Mouse (Mus musculus) urinary bladder, adult 2 months (tissue): ENCODE data around the gene Rhoh. TPM values are rescaled to one million over a fixed set of nuclear protein-coding genes. Genes with fewer than 3 reads are reported as not detected.

Experiments used
- DNase-seq: peaks from one replicate; pipeline ENCODE4 v3.0.0; 2022; ENCODE audit warnings: low spot score
- polyA plus RNA-seq: library from polyadenylated mRNA; depleted of rRNA; stranded (reverse); fragments of >200 nt; gene quantifications from 2 replicates; pipeline ENCODE4 v1.2.3, GENCODE M21; 2012

Rhoh gene
- polyA plus RNA-seq, 1 experiment, result 1.0 TPM

DNA sequence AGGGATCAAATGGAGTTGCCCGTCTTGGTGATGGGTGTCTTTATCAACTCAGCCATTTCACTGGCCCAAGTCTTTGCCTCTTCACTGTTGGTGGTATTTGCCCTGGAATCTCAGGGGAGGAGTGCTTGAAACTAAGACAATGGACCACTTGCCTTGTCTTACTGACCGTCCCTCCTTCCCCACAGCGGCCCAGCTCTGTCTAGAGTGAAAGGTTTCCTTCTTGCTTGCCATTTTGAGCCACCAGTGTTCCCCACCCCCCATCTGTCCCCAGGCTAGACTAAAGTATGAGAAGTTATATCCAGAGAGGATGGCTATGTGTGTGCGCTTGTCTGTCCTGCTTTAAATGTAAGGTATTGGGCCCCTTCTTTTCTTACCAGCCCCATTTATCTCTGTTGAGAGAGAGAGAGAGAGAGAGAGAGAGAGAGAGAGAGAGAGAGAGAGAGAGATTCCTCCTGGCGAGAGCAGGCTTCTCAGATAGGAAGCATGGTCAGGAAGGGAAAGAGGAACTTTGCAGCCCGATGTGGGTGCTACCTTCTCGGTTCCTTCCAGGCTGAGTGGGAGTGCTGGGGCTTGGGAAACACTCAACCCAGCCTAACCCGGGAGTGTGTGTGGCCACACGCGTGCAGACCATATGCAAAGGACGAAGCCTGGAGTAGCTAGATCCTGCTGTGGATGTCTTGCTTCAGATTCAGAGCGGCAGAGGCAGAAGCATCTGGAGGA, 572 bp upstream of the Rhoh start:
- no peak for DNase-seq

GRCm38 (mm10) chr5:65862217-65862927, 1.4 kb downstream of the Rhoh start:
- no peak for DNase-seq

- no peak for DNase-seq
Observed at GRCm38 (mm10) chr5:65863349-65863749, 2.3 kb downstream of the Rhoh start.

DNA sequence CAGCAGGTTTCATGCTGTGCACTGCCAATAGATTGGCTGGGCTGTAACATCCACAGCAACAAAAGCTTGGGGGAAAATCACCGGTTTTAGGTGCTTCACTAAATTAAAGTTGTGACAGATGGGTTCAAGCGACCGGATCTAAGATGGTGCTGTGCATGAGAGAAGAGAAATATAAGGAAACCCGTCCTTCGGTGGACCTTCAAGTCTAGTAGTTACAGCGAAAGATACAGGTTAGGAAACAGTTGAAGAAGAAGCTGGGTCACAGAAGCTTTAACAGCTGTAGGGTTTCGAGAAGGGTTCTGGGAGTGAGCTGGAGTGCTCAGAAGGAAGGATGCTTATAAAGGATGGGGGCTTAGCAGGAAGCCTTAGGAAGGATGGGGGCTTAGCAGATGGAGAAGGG, 3.5 kb downstream of the Rhoh start:
- DNase-seq, result no peak

- DNase-seq, result no peak
Observed at GRCm38 (mm10) chr5:65864946-65865345, 3.9 kb downstream of the Rhoh start.

DNA sequence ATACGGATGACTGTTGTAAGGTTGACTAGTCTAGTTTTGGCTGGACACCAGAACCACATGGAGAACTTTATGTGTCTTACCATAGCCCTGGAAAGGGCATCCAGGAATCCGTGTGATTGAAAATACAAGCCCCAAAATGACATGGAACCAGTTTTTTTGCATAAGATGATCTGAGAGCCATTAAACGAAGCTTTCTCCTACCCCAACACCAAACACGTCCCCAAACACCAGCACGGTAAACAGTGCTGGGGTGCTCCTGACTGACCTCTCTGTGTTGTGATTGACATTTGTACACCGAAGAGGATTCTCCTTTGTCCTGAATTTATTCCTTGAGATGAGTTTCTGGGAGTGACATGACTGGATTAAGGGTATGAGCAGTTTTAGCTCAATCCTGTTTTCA, 5.6 kb downstream of the Rhoh start:
- DNase-seq, result no peak

DNA sequence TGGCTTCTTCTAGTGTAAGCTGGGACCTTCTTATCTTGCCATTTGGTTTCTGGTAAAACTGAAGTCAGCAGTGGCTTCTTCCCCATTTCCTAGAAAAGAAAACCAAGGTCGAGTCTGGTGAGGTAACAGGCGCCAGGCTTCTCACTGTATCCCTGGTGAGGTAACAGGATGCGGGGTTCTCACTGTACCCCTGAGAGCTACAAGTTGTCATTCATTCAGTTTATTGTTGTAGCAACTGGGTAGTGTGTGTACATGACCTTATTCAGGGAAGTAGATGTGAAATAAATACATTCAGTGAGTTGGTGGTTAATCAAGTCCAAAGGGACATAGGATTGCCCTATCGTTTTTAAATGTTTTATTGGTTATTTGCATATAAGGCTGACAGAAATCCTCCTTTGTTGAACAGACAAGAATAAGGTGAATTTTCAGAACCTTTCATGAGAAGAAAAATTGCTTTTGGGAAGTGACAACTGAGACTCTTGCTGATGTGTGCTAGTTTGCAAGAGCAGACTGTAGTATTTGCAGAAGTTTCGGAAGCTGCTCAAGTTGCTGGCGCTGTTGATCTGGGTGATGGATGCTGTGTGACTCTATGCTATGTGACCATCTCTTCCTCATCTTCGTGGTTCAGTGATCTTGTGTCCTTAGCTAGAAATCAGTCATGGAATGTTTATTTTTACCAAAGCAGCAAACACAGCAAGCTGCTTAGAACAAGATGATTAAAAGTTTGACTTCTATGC, 6.5 kb downstream of the Rhoh start:
- DNase-seq, result no peak

DNA sequence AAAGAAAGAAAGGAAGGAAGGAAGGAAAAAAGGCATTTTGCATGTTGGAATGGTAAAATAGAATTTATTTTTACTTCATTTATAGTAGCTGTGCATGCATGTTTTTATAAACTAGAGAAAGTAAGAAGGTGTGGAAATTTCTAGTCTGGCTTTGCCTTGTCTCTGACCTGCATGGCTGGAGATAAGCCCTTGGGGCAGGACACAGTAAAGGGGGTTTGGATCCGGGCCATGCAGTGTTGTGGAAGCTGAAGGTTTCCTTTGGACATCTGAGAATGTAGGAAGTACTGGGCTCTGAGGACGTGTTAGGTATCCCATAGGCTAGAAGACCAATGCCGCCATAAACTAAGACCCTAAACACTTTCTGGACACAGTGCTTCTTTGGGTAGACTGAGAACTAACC, 7.4 kb downstream of the Rhoh start:
- no peak for DNase-seq

DNA sequence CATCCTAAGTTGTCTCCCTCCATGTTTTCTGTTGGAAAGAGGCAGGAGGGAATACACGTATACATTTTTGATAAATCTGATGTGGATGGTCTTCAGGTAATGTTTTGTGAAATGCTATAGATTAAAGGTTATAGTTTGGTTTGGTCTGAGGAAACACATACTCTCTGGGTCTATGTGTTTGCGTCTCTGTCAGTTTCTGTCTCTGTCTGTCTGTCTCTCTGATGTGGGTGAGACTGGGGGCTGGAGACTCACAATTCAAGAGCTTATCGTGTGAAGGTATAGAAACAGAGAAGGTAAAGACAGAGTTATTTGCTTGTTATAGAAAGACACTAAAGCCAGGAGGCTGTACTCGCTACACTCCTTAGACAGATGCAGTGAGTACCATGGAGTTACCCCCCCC, 8.6 kb downstream of the Rhoh start:
- DNase-seq, result no peak

GRCm38 (mm10) chr5:65871276-65871875, 10.4 kb downstream of the Rhoh start:
- no peak for DNase-seq

GRCm38 (mm10) chr5:65873212-65873611, 12.2 kb downstream of the Rhoh start:
- no peak for DNase-seq

- no peak for DNase-seq
Observed at GRCm38 (mm10) chr5:65875269-65875668, 14.3 kb downstream of the Rhoh start.

DNA sequence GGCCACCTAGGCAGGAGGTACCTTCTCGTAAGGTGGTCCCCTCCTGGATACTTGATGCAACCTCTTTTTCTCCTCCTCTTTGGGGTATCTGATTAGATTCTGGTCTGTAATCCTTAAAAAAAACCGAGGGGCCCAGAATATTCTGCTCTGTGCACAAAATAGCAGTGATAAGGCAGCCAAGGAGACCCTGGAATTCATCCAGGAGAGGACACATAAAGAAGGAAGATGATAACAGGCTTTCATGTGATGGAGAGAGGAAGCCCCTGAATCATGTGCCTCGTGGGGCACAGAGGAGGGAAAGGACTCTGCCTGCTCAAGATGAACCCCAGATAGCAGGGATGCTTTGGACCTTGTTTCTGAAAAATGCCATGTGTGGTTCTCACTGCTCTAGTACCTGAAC, 17.4 kb downstream of the Rhoh start:
- no peak for DNase-seq

DNA sequence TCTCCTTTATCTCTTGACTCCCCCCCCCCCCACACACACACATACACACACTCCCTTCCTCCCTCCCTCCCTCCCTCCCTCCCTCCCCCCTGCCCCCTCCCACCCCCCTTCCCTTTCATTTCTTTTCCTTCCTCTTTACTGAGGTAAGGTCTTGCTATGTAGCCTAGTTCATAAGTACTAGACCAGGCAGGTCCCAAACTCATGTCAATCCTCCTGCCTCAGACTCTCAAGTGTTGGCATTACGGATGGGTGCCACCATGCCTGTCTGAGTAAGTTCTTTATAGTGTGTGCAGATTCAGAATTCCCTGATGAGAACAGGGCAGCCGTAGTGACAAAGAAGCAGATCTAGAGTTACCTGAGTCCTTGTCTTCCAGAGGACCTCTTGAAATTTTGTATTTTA, 20.2 kb downstream of the Rhoh start:
- DNase-seq, result no peak

- no peak for DNase-seq
Observed at GRCm38 (mm10) chr5:65882476-65883205, 21.6 kb downstream of the Rhoh start.

DNA sequence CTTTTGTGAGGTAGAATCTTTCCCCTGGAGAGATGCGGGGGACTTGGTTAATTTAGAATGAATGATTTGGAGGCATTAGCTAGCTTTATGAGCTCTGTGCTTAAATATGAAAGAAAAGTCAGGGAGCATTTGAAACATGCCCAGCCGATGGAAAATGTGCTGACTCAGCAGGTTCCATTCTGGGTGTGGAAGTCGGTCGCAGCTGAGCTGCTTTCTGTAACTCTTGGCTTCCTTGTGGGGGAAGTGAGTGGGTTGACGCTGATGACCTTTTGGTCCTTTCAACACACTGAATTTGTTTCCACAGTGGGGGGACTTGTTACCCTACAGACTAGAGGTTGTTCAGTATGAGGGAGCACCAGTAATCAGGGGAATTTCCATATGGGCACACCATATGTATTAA, 22.3 kb downstream of the Rhoh start:
- DNase-seq, result no peak

DNA sequence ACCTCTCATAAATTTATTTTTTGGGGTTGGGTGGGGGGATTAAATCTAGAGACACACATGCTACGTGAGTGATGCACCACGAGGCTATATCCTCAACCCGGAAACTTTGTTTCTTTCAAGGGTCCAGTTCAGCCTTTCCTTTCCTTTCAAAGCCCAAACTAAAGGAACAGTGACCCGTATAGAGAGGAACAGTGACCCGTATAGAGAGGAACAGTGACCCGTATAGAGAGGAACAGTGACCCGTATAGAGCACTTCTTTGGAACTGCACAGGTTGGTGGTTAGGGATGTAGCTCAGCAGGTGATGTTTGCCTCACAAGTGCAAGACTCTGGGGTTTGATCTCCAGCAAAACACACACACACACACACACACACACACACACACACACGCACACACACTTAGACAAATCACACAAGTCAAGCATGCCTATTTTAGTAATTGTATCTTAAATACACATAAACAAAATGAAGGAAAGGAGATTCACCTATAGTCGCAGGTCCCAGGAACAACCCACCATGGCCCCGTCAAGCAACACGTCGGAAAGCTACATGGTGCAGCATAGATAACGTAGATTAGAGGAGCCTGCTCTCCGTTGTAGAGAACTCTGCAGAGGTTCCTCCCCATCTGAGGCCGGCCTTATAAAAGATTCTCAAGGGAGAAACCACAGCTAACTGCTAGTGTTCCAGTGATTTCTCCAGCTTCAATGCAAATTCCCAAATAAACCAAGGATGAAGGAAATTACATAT, 24.9 kb downstream of the Rhoh start:
- DNase-seq, result no peak

DNA sequence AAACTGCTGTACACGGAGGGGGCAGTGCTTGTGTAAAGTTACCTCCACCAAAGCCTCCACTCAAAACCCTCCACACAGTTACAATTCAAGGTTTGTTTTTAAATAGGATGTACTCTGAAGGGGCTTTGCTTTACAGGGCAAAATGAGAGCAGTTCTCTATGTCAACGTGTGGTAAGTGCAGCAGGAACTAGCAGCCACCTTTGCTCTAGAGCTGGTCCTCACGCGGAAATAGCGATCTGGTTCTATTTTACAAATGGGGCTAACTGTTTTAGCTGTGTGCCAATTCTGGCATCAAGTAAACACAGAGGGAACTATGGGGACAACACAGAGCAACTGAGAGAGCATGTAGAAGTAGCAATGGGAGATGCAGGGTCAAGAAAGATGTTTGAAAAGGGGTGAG, 27.1 kb downstream of the Rhoh start:
- DNase-seq, result no peak

DNA sequence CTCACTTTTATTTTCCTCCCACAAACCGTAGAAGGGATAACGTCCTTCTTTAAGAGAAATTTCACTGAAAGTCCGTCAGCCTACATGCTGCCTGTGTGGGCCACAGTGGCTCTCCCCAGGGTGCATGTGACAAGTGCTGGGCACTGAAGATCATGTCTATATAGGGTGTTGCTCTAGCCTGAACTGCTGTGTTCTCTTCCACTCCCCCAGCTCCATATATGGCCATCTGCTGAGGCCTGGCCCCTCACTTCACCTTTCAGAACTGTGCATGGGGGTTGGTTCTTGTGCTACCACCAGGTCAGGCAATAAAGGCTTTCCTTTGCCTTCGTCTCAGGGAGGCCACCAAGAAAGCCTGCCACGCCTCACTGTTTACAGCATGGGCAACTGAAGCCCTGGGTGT, 28.0 kb downstream of the Rhoh start:
- DNase-seq, result no peak

- no peak for DNase-seq
Observed at GRCm38 (mm10) chr5:65891251-65891826, 30.3 kb downstream of the Rhoh start.
